Mouse (Mus musculus) small intestine, adult 2 months (tissue): ENCODE results near the gene Faiml.

Source experiments
- CTCF ChIP-seq: fragments of 200-500 bp; IDR thresholded peaks from 2 replicates; pipeline ENCODE4 v1.5.1; 2012; ENCODE audit warnings: low read depth, mild to moderate bottlenecking, control low read depth, inconsistent platforms, low read length, moderate library complexity, mixed read lengths; ENCODE audit not compliant: insufficient replicate concordance, insufficient read length; ENCODE audit errors: extremely low read depth
- POLR2A ChIP-seq: fragments of 200-500 bp; IDR thresholded peaks from 2 replicates; pipeline ENCODE4 v1.6.1; 2012; ENCODE audit warnings: low read depth, mild to moderate bottlenecking, control low read depth, inconsistent platforms, low read length, moderate library complexity

- TF ChIP-seq CTCF (no peak), POLR2A (no peak)
Measured at GRCm38 (mm10) chr9:99256206-99256605, 19.2 kb upstream of the Faiml start.
